Mouse (Mus musculus): Measurements from ENCODE around the gene Vmn2r91. TPM values are rescaled to one million over a fixed set of nuclear protein-coding genes. Genes with fewer than 3 reads are reported as not detected.
"Not testable (repeated sequence)": the region's sequence is repeated elsewhere in the genome, so short reads cannot be mapped to it uniquely, and the experiment has no call there.

Vmn2r91 gene
- not detected for total RNA-seq (2021)

DNA sequence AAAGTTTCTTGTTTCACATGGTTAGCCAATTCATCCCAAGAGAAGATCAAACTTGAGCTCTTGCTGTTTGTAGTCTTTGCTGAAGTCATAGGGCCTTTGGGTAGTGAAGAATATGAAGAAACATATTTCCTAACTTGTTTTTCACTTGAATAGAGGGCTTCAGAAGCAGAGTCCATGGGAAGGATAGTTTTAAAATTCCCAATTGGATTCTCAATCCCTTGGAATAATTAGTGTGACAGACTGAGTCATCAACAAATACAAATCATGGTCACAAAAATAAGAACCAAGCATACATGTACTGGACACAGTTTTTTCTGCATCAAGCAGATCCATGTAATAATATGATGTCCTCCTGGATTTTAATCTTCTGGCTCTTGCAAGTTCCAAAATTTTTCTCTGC lies at the start of gene Vmn2r91:
Gene Vmn2r91 (plus strand): TSS at position 301 of the 400 bp plus-strand sequence.
- DNase-seq = not testable (repeated sequence)

DNA sequence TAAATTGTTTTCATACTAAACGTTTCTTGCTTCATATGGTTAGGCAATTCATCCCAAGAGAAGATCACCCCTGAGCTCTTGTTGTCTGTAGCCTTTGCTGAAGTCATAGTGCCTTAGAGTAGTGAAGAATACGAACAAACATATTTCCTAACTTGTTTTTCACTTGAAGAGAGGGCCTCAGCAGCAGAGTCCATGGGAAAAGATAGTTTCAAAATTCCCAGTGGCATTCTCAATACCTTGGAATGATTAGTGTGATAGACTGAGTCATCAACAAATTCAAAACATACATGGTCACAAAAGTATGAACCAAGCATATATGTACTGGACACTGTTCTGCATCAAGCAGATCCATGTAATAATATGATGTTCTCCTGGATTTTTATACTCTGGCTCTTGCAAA lies 35.7 kb upstream of the Vmn2r91 start, which contains the start of gene Vmn2r124:
Gene Vmn2r124 (plus strand): TSS at position 301 of the 400 bp plus-strand sequence.
- DNase-seq = no peak

DNA sequence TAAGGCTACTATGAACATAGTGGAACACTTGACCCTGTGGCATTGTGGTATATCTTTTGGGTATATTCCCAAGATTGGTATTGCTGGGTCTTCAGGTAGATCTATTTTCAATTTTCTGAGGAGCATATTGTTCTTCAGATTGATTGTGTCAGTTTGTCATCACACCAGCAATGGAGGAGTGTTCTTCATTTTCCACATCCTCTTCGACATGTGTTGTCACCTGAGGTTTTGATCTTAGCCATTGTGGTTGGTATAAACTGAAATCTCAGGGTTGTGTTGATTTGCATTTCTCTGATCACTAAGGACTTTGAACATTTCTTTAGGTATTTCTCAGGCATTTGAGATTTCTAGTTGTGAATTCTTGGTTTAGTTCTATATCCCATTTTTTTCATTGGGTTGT lies 10.8 kb downstream of the Vmn2r91 start:
- DNase-seq = not testable (repeated sequence)

DNA sequence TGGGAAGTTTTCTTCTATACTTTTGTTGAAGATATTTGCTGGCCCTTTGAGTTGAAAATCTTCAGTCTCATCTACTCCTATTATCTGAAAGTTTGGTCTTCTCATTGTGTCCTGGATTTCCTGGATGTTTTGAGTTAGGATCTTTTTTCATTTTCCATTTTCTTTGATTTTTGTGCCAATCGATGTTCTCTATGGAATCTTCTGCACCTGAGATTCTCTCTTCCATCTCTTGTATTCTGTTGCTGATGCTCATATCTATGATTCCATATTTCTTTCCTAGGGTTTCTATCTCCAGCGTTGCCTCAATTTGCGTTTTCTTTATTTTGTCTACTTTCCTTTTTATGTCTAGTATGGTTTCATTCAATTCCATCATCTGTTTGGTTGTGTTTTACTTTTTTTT lies 17.4 kb downstream of the Vmn2r91 start:
- not testable (repeated sequence) for DNase-seq

DNA sequence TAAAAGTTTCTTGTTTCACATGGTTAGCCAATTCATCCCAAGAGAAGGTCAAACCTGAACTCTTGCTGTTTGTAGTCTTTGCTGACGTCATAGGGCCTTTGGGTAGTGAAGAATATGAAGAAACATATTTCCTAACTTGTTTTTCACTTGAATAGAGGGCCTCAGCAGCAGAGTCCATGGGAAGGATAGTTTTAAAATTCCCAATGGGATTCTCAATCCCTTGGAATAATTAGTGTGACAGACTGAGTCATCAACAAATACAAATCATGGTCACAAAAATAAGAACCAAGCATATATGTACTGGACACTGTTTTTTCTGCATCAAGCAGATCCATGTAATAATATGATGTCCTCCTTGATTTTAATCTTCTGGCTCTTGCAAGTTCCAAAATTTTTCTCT lies 66.8 kb downstream of the Vmn2r91 start, which contains the start of gene Vmn2r92:
Gene Vmn2r92 (plus strand): TSS at position 301 of the 400 bp plus-strand sequence.
- not testable (repeated sequence) for DNase-seq

DNA sequence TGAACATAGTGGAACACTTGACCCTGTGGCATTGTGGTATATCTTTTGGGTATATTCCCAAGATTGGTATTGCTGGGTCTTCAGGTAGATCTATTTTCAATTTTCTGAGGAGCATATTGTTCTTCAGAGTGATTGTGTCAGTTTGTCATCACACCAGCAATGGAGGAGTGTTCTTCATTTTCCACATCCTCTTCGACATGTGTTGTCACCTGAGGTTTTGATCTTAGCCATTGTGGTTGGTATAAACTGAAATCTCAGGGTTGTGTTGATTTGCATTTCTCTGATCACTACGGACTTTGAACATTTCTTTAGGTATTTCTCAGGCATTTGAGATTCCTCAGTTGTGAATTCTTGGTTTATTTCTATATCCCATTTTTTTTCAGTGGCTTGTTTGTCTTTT lies 76.4 kb downstream of the Vmn2r91 start:
- DNase-seq = not testable (repeated sequence)

Other genes with a start within 250 kb of the Vmn2r91 start
- gene Has1, start 229.8 kb upstream of the Vmn2r91 start, total RNA-seq (2021) = 1 to 10 TPM in 1 of 2 experiments, under 1 TPM in 1; 0.55 to 1.4 TPM
- gene Fpr1, start 201.1 kb upstream of the Vmn2r91 start, total RNA-seq (2021) = not detected
- under 1 TPM; 0.24 to 0.41 TPM for gene Fpr2, start 197.2 kb upstream of the Vmn2r91 start, total RNA-seq (2021)
- gene Fpr3, start 197.2 kb upstream of the Vmn2r91 start, total RNA-seq (2021) = not detected
- gene Fpr-rs4, start 63.3 kb upstream of the Vmn2r91 start, total RNA-seq (2021) = not detected
- gene Vmn2r124, start 35.6 kb upstream of the Vmn2r91 start, total RNA-seq (2021) = not detected
- gene Vmn2r92, start 66.9 kb downstream of the Vmn2r91 start, total RNA-seq (2021) = not detected
- not detected for gene Vmn2r94, start 192.7 kb downstream of the Vmn2r91 start, total RNA-seq (2021)
- gene Vmn2r93, start 213.1 kb downstream of the Vmn2r91 start, total RNA-seq (2021) = not detected